Mouse (Mus musculus): Measurements from ENCODE around the gene Six3. TPM values are rescaled to one million over a fixed set of nuclear protein-coding genes. Genes with fewer than 3 reads are reported as not detected.

Gene Six3
- 0.15 TPM for polyA plus RNA-seq (2015; fragmentation: Illumina TruSeq; extraction: RNeasy Lipid Tissue Mini Kit (QIAGEN cat#74804); ENCODE audit: insufficient read depth, low replicate concordance)

DNA sequence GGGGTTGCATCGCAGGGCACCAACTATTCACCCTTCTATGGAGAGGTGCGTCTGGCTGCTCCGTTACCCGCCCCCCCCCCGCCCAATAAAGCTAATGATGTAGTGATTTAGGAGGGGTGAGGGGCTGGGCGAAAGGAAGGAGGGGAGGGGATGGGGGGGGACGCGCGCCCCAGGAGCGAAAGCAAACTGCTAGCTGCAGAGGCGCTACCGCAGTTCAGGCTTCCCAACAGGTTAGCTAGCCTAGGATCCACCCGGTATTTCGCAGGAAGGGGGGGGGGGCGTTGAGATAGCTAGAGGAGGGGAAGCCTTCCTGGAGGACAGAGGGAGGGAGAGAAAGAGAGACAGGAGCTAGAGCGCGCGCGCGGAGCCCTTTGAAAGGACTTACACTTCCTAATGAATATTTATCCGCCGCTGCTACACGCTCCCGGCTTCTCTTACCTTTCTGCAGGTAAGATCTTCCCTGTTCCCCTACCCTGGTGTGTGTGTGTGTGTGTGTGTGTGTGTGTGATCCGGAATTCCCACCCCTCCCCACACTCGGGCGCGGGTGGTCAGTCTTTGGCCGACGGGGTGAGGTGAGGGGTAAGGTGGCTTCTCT lies at the start of gene Six3:
Gene Six3 (plus strand): TSS at position 343 of the 595 bp plus-strand sequence.

Other genes with a start within 250 kb of the Six3 start
- not detected for gene Six2, start 74.7 kb downstream of the Six3 start, polyA plus RNA-seq (2015; fragmentation: Illumina TruSeq; extraction: RNeasy Lipid Tissue Mini Kit (QIAGEN cat#74804); ENCODE audit: insufficient read depth, low replicate concordance)